Mouse (Mus musculus) cerebellum, adult 2 months (tissue): Measurements from ENCODE around the gene Ctso. TPM values are rescaled to one million over a fixed set of nuclear protein-coding genes. Genes with fewer than 3 reads are reported as not detected.

ENCODE experiments used
- DNase-seq, 2 experiments: peaks; one replicate each; pipeline ENCODE4 v3.0.0; 2021
- H3K27ac ChIP-seq: fragments of 200-500 bp; 2 replicates; pipeline ENCODE4 v1.5.1; 2012; ENCODE audit warnings: low read length, control low read depth, inconsistent platforms; ENCODE audit not compliant: insufficient read depth
- H3K27me3 ChIP-seq: fragments of 200-500 bp; 2 replicates; pipeline ENCODE4 v1.6.1; 2012; ENCODE audit warnings: inconsistent platforms, mild to moderate bottlenecking, low read length, moderate library complexity; ENCODE audit not compliant: control insufficient read depth, insufficient read depth
- H3K4me1 ChIP-seq: fragments of 200-500 bp; 2 replicates; pipeline ENCODE4 v1.6.1; 2011; ENCODE audit warnings: low read length; ENCODE audit not compliant: control insufficient read depth, insufficient read depth
- H3K4me3 ChIP-seq: fragments of 200-500 bp; replicated peaks from 2 replicates; pipeline ENCODE3; 2011; ENCODE audit warnings: mild to moderate bottlenecking, low read depth, low read length, control low read depth; ENCODE audit not compliant: insufficient read depth
- CTCF ChIP-seq: fragments of 200-500 bp; IDR thresholded peaks from 2 replicates; pipeline ENCODE4 v1.5.1; 2011; ENCODE audit warnings: low read depth, mild to moderate bottlenecking, control low read depth, low read length, moderate library complexity, borderline replicate concordance; ENCODE audit not compliant: insufficient read depth
- POLR2A ChIP-seq: fragments of 200-500 bp; IDR thresholded peaks from 2 replicates; pipeline ENCODE4 v1.6.1; 2011; ENCODE audit warnings: low read length, control low read depth, borderline replicate concordance; ENCODE audit not compliant: insufficient read depth
- WGBS: fragments of 180-500 bp; shearing (Covaris S2); methylation state at CpG from one replicate; pipeline ENCODE4 v1.1.7; 2018; 5-methylcytosine and 5-hydroxymethylcytosine counted together
- polyA plus RNA-seq: library from polyadenylated mRNA; depleted of rRNA; stranded (reverse); fragments of >200 nt; gene quantifications from 2 replicates; pipeline ENCODE4 v1.2.3, GENCODE M21; 2012

Gene Ctso
- polyA plus RNA-seq, 1 experiment: 19.4 TPM

DNA sequence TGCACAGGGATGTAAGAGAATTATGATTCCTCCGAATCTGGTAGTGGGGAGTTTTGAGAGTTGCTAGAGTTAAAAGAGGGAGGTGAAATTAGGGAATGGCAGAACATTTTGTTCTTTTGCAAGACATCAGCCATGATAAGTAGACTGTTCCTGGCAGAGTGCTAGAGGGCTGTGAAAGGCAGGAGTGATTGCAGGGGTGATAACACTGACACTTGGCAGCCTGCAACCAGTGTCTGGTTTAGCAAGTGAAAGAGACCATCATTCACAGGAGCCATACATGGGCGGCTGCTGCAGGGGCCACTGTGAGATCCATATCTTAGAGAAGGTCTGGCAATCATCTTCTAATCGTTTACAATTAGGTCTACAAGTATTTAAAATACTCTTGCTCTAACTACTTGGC, 6.5 kb downstream of the Ctso start:
- 86% methylated on average over 3 of the region's 3 CpGs for WGBS
- no peak for DNase-seq
- no peak overlapping the region for H3K4me3 ChIP-seq
- H3K4me1 ChIP-seq: no peaks in the 10 kb centered on the region
- H3K27ac ChIP-seq: no peak overlapping the region
- no peak for TF ChIP-seq POLR2A
- no peak for TF ChIP-seq CTCF
- H3K27me3 ChIP-seq: no peaks in the 10 kb centered on the region

DNA sequence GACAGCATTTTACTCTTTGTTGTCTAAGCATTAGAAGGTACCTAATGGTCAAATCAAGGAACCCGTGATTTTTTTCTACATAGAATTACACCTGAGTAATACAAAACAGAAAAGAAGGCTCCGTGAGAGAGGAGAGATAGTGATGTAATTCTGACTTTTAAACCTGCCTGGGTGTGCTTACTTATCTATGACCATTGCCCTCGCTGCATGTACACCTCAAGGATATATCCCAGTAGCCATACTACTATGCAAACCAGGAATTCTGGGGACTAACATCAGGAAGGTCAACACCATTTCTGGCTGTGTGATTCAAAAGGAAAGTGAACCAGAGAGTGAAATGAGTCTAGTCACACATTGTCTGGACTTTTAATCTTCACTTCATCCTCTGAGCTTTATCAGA, 9.9 kb downstream of the Ctso start:
- Histone ChIP-seq H3K27me3 (no peaks in the 10 kb centered on the region), H3K27ac (no peak overlapping the region)
- WGBS: 95% methylated on average over 3 of the region's 3 CpGs

DNA sequence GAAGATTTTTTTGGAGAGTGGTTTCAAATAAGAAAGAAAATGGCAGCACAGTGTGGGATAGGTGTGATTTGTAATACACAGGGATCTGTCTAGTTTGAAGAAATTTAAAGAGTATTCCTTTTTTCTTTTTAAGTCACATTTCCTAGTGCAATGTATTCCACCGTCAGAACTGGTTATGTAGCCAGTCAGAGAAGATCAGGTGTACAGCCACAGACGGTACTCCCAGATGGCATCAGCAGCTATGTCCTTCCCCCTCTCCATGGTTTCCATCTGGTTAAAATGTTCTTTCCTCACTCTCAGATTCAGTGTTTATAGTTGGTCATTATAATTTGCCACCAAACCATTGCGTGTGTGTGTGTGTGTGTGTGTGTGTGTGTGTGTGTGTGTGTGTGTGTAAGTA, 10.7 kb downstream of the Ctso start:
- WGBS: 56% methylated on average over 3 of the region's 3 CpGs

More for the DNA sequence above, 9.9 kb downstream of the Ctso start:
- no peak for DNase-seq
- no peak overlapping the region for H3K4me3 ChIP-seq
- H3K4me1 ChIP-seq: no peaks in the 10 kb centered on the region
- no peak for TF ChIP-seq POLR2A

DNA sequence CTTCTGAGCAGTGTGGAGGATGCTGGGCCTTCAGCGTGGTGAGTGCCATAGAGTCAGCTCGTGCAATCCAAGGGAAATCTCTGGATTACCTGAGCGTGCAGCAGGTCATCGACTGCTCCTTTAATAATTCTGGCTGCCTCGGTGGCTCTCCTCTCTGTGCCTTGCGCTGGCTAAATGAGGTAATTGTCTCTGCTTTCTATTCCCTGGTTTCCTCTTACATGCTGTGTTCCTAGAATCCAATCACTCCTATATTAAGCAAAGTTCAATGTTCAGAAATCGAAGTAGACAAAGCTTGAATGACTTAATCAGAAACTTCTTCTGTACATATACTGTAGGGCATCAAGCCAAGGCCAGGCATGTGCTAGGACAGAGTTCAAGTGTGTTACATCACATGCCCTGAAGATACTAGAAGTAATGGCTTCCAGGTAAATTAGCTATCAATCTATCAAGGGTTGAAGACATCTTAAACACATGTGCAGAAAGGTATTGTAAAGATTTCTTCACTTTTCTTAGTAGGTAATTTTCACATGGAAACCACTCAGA, 12.5 kb downstream of the Ctso start:
- DNase-seq: no peak
- Histone ChIP-seq H3K4me1 (no peaks in the 10 kb centered on the region), H3K27ac (no peak overlapping the region), H3K27me3 (no peaks in the 10 kb centered on the region), H3K4me3 (no peak overlapping the region)
- TF ChIP-seq POLR2A (no peak), CTCF (no peak)
- 95% methylated on average over 7 of the region's 7 CpGs for WGBS

More for the DNA sequence above, 10.7 kb downstream of the Ctso start:
- H3K4me3 ChIP-seq: no peak overlapping the region
- no peak for DNase-seq
- H3K27me3 ChIP-seq: no peaks in the 10 kb centered on the region
- H3K4me1 ChIP-seq: no peaks in the 10 kb centered on the region
- no peak overlapping the region for H3K27ac ChIP-seq
- TF ChIP-seq CTCF (no peak), POLR2A (no peak)

DNA sequence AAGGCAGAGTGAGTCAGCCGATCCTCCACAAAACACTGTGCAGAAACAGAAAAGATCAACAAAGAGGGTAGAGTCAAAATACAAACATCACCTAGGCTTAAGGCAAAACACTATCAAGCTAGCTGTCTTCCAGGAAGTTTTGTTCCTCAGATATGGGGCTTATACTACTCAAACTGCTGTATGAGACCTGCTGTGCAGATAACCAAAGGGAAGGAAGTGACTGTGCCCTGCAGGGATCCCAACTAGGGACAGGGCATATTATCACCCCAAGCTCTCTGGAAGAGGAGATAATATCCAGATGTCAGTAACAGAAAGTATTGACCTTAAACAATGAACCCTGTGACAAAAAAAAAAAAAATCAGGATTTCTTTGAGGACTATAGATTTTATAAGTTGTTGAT, 16.6 kb downstream of the Ctso start:
- no peaks in the 10 kb centered on the region for H3K4me1 ChIP-seq
- H3K27me3 ChIP-seq: no peaks in the 10 kb centered on the region
- WGBS: 94% methylated on average over 1 of the region's 1 CpGs
- DNase-seq: no peak
- H3K27ac ChIP-seq: no peak overlapping the region
- H3K4me3 ChIP-seq: no peak overlapping the region
- TF ChIP-seq POLR2A (no peak), CTCF (no peak)

DNA sequence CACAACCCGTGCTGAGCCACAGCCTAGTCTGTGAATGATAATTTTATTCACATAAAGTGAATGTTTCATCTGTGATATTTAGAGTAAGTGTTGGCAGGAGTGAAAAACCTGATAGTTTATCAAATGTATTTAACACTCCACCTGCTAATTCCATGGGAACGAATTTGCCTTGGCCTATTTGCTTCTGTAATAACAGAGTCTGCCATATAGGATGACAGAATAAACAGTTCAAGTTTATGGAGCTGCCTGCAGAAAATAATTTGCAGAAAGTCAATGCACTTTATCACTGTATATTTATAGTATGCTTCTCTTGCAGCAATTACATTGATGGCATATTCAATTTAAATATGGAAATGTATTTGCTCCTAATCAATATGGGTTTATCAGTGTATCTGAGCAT, 19.4 kb downstream of the Ctso start:
- Histone ChIP-seq H3K27ac (no peak overlapping the region), H3K27me3 (no peaks in the 10 kb centered on the region), H3K4me1 (no peaks in the 10 kb centered on the region), H3K4me3 (no peak overlapping the region)
- TF ChIP-seq CTCF (no peak), POLR2A (no peak)
- no peak for DNase-seq
- 81% methylated on average over 2 of the region's 2 CpGs for WGBS

DNA sequence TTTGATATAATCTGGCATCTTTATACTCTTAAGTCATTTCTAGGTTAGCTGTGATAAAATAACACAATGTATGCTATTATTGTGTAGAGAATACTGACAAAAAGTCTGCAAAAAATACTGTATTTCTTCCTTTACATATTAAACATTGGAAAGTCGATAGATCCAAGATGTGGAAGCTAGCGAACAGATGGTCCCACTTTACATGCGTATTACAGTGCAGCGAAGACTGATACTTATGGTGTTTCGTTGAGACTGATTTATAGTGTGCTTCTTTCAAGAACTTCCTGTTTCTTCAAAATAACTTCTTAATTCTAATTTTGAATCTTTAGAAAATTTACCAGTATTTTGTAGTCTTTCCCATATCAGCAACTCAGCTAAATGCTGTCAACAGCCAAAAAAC, 25.1 kb downstream of the Ctso start:
- Histone ChIP-seq H3K27ac (no peak overlapping the region), H3K27me3 (no peaks in the 10 kb centered on the region), H3K4me3 (no peak overlapping the region), H3K4me1 (no peaks in the 10 kb centered on the region)
- DNase-seq: no peak
- 94% methylated on average over 5 of the region's 5 CpGs for WGBS
- no peak for TF ChIP-seq POLR2A
- TF ChIP-seq CTCF: no peak

DNA sequence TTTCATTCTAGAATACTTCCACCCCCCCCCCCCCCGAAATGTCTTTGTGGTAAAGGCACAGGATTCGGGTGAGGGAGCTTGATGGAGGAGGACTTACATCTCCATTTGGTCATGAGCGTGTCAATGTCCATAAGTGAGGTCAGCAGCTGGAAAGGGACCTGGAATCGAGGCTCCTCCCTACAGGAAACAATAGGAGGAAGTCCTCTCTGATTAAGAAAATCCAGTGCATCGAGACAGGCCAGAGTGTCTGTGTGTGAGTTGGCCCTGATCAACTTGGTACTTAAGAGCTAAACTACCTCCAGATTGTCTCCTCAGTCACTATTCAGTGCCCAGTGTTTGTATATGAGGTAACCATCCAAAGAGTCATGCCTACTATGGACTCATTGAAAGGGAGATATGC, 28.9 kb downstream of the Ctso start:
- peaks cover 4% of the 10 kb centered on the region; the same call in 1 of the 2 replicates for H3K4me1 ChIP-seq
- no peak for DNase-seq
- no peaks in the 10 kb centered on the region for H3K27me3 ChIP-seq
- 89% methylated on average over 5 of the region's 5 CpGs for WGBS
- no peak for TF ChIP-seq POLR2A
- no peak for TF ChIP-seq CTCF
- H3K27ac ChIP-seq: no peak overlapping the region
- H3K4me3 ChIP-seq: no peak overlapping the region
